Mouse (Mus musculus) spleen, adult 2 months (tissue): ENCODE results near the gene Ppm1a. TPM values are rescaled to one million over a fixed set of nuclear protein-coding genes. Genes with fewer than 3 reads are reported as not detected.
A peak's percentile ranks its signal among the peaks of the same experiment; 100 is the strongest.
"Not testable (repeated sequence)": the region's sequence is repeated elsewhere in the genome, so short reads cannot be mapped to it uniquely, and the experiment has no call there.

ENCODE experiments used
- DNase-seq, 2 experiments: peaks; one replicate each; pipeline versions ENCODE4 v3.0.0 to v3.0.0-alpha.2; 2012 to 2021; ENCODE audit warnings: low spot score in 2 of 2, low read depth in 1 of 2
- H3K27ac ChIP-seq: fragments of 200-500 bp; 2 replicates; pipeline ENCODE4 v1.5.1; 2012; ENCODE audit warnings: low read length, inconsistent platforms; ENCODE audit not compliant: insufficient read depth
- H3K27me3 ChIP-seq: fragments of 200-500 bp; 2 replicates; pipeline ENCODE4 v1.6.1; 2012; ENCODE audit warnings: mild to moderate bottlenecking, moderate library complexity, low read length, inconsistent platforms; ENCODE audit not compliant: control insufficient read depth, insufficient read depth
- H3K36me3 ChIP-seq: fragments of 200-500 bp; 2 replicates; pipeline ENCODE4 v1.6.1; 2012; ENCODE audit warnings: mild to moderate bottlenecking, low read length, inconsistent platforms; ENCODE audit not compliant: control insufficient read depth, insufficient read depth
- H3K4me1 ChIP-seq: fragments of 200-500 bp; 2 replicates; pipeline ENCODE4 v1.6.1; 2011; ENCODE audit warnings: inconsistent platforms; ENCODE audit not compliant: control insufficient read depth, insufficient read depth, insufficient read length
- H3K4me3 ChIP-seq: fragments of 200-500 bp; 2 replicates; pipeline ENCODE4 v1.5.1; 2011; ENCODE audit warnings: mild to moderate bottlenecking, inconsistent platforms; ENCODE audit not compliant: insufficient read depth, insufficient read length; ENCODE audit errors: extremely low read depth
- CTCF ChIP-seq: fragments of 200-500 bp; IDR thresholded peaks from 2 replicates; pipeline ENCODE4 v1.5.1; 2011; ENCODE audit warnings: mild to moderate bottlenecking, inconsistent platforms; ENCODE audit not compliant: insufficient read depth, insufficient read length, insufficient replicate concordance; ENCODE audit errors: extremely low read depth
- POLR2A ChIP-seq: fragments of 200-500 bp; IDR thresholded peaks from 2 replicates; pipeline ENCODE4 v1.6.1; 2011; ENCODE audit warnings: low read depth, low read length, inconsistent platforms
- WGBS: fragments of 180-500 bp; shearing (Covaris S2); methylation state at CpG from one replicate; pipeline ENCODE4 v1.1.7; 2018; 5-methylcytosine and 5-hydroxymethylcytosine counted together
- polyA plus RNA-seq: library from polyadenylated mRNA; depleted of rRNA; stranded (reverse); fragments of >200 nt; gene quantifications from 2 replicates; pipeline ENCODE4 v1.2.3, GENCODE M21; 2012

Gene Ppm1a
- polyA plus RNA-seq, 1 experiment: 15.2 TPM

GRCm38 (mm10) chr12:72769546-72770230, 12.4 kb downstream of the Ppm1a start:
- Histone ChIP-seq H3K36me3 (no peaks in the 10 kb centered on the region), H3K27me3 (no peaks in the 10 kb centered on the region), H3K27ac (no peak overlapping the region), H3K4me1 (peaks cover 5% of the 10 kb centered on the region; the same call in 1 of the 2 replicates), H3K4me3 (no peak overlapping the region)
- 88% methylated on average over 5 of the region's 5 CpGs for WGBS
- no peak for DNase-seq
- TF ChIP-seq CTCF (no peak), POLR2A (no peak)

- Histone ChIP-seq H3K4me1 (peaks cover 5% of the 10 kb centered on the region; the same call in 1 of the 2 replicates), H3K27ac (no peak overlapping the region)
- WGBS: 96% methylated on average over 2 of the region's 2 CpGs
Measured at GRCm38 (mm10) chr12:72771153-72771552, 13.9 kb downstream of the Ppm1a start.

GRCm38 (mm10) chr12:72771711-72772110, 14.5 kb downstream of the Ppm1a start:
- Histone ChIP-seq H3K27ac (no peak overlapping the region), H3K27me3 (no peaks in the 10 kb centered on the region), H3K4me1 (peaks cover 5% of the 10 kb centered on the region; the same call in 1 of the 2 replicates), H3K36me3 (no peaks in the 10 kb centered on the region), H3K4me3 (no peak overlapping the region)
- TF ChIP-seq POLR2A (no peak), CTCF (no peak)
- 94% methylated on average over 3 of the region's 3 CpGs for WGBS
- no peak for DNase-seq

More at GRCm38 (mm10) chr12:72771153-72771552, 13.9 kb downstream of the Ppm1a start:
- DNase-seq: no peak
- Histone ChIP-seq H3K27me3 (no peaks in the 10 kb centered on the region), H3K36me3 (no peaks in the 10 kb centered on the region), H3K4me3 (no peak overlapping the region)
- TF ChIP-seq POLR2A: no peak
- 0 out of 2 replicates have a peak, but pooled peaks have one; percentile 2 for TF ChIP-seq CTCF

- H3K27ac ChIP-seq: no peak overlapping the region
- H3K27me3 ChIP-seq: no peaks in the 10 kb centered on the region
- no peak for DNase-seq
- H3K4me1 ChIP-seq: peaks cover 2% of the 10 kb centered on the region; the same call in 1 of the 2 replicates
- no peaks in the 10 kb centered on the region for H3K36me3 ChIP-seq
- TF ChIP-seq POLR2A (no peak), CTCF (no peak)
- 93% methylated on average over 7 of the region's 7 CpGs for WGBS
- no peak overlapping the region for H3K4me3 ChIP-seq
Measured at GRCm38 (mm10) chr12:72773921-72774320, 16.7 kb downstream of the Ppm1a start.

GRCm38 (mm10) chr12:72777244-72777643, 20.0 kb downstream of the Ppm1a start:
- WGBS: 72% methylated on average over 4 of the region's 4 CpGs
- no peak for DNase-seq
- no peaks in the 10 kb centered on the region for H3K4me1 ChIP-seq
- no peak overlapping the region for H3K4me3 ChIP-seq
- TF ChIP-seq CTCF (no peak), POLR2A (no peak)
- no peaks in the 10 kb centered on the region for H3K36me3 ChIP-seq
- H3K27ac ChIP-seq: no peak overlapping the region
- no peaks in the 10 kb centered on the region for H3K27me3 ChIP-seq

- Histone ChIP-seq H3K4me1 (no peaks in the 10 kb centered on the region), H3K27ac (no peak overlapping the region), H3K27me3 (no peaks in the 10 kb centered on the region), H3K4me3 (no peak overlapping the region), H3K36me3 (peaks cover 5% of the 10 kb centered on the region)
- DNase-seq: no peak
- TF ChIP-seq POLR2A (no peak), CTCF (no peak)
- WGBS: 85% methylated on average over 5 of the region's 5 CpGs
Measured at GRCm38 (mm10) chr12:72780136-72780535, 22.9 kb downstream of the Ppm1a start.

GRCm38 (mm10) chr12:72782786-72783185, 25.5 kb downstream of the Ppm1a start:
- not testable (repeated sequence) for H3K4me1 ChIP-seq, DNase-seq, H3K27me3 ChIP-seq, H3K4me3 ChIP-seq, H3K27ac ChIP-seq
- peaks cover 13% of the 10 kb centered on the region for H3K36me3 ChIP-seq
- WGBS: 92% methylated on average over 4 of the region's 4 CpGs
